Mouse (Mus musculus) ES-CJ7 (cell line): Measurements from ENCODE around the gene Tcerg1l.

Source experiments
- DNase-seq: peaks from one replicate; pipeline ENCODE4 v3.0.0; 2011; ENCODE audit warnings: low read depth, low spot score

The Tcerg1l gene

GRCm38 (mm10) chr7:138222951-138223350 lies 174.6 kb downstream of the Tcerg1l start:
- DNase-seq = no peak

GRCm38 (mm10) chr7:138217556-138218098 lies 179.9 kb downstream of the Tcerg1l start:
- no peak for DNase-seq

GRCm38 (mm10) chr7:138215177-138215830 lies 182.2 kb downstream of the Tcerg1l start:
- no peak for DNase-seq

GRCm38 (mm10) chr7:138214710-138215109 lies 182.8 kb downstream of the Tcerg1l start:
- DNase-seq = no peak

GRCm38 (mm10) chr7:138209769-138210168 lies 187.8 kb downstream of the Tcerg1l start:
- no peak for DNase-seq

GRCm38 (mm10) chr7:138205124-138205523 lies 192.4 kb downstream of the Tcerg1l start:
- no peak for DNase-seq

- DNase-seq = no peak
Observed at GRCm38 (mm10) chr7:138202162-138202832, 195.2 kb downstream of the Tcerg1l start.

- DNase-seq = no peak
Observed at GRCm38 (mm10) chr7:138199333-138200058, 198.0 kb downstream of the Tcerg1l start.

- DNase-seq = no peak
Observed at GRCm38 (mm10) chr7:138196139-138196538, 201.4 kb downstream of the Tcerg1l start.

GRCm38 (mm10) chr7:138184197-138184596 lies 213.3 kb downstream of the Tcerg1l start:
- no peak for DNase-seq

GRCm38 (mm10) chr7:138182216-138182615 lies 215.3 kb downstream of the Tcerg1l start:
- no peak for DNase-seq

- no peak for DNase-seq
Observed at GRCm38 (mm10) chr7:138178617-138179016, 218.9 kb downstream of the Tcerg1l start.

- DNase-seq = no peak
Observed at GRCm38 (mm10) chr7:138176026-138176425, 221.5 kb downstream of the Tcerg1l start.

- no peak for DNase-seq
Observed at GRCm38 (mm10) chr7:138170389-138170788, 227.1 kb downstream of the Tcerg1l start.
